Mouse (Mus musculus): Measurements from ENCODE around the gene Cdc45.

GRCm38 (mm10) chr16:18833486-18833885, 21.7 kb upstream of the Cdc45 start:
- TF ChIP-seq CTCF (IDR thresholded peaks at IDR 0.05; ENCODE audit: low read depth): no peak; the same call in 1 of the 2 replicates
- TF ChIP-seq EP300 (IDR thresholded peaks at IDR 0.05; ENCODE audit: low read depth): no peak

All from liver, embryonic 14.5 days (tissue).